Mouse (Mus musculus): ENCODE results near the gene Hspa8.

The Hspa8 gene

GRCm38 (mm10) chr9:40808907-40809280 is 8.1 kb downstream of the Hspa8 start:
- DNase-seq (ENCODE audit: low spot score) = no peak

GRCm38 (mm10) chr9:40811860-40812259 is 11.1 kb downstream of the Hspa8 start:
- DNase-seq (ENCODE audit: low spot score) = no peak

GRCm38 (mm10) chr9:40814060-40814459 is 13.3 kb downstream of the Hspa8 start:
- DNase-seq (ENCODE audit: low spot score) = no peak

GRCm38 (mm10) chr9:40817325-40818028 is 16.7 kb downstream of the Hspa8 start:
- DNase-seq (ENCODE audit: low spot score) = no peak

- DNase-seq (ENCODE audit: low spot score) = no peak
Measured at GRCm38 (mm10) chr9:40825601-40826000, 24.8 kb downstream of the Hspa8 start.

- no peak for DNase-seq (ENCODE audit: low spot score)
Measured at GRCm38 (mm10) chr9:40827366-40827765, 26.6 kb downstream of the Hspa8 start.

- peak; percentile 64 for DNase-seq (ENCODE audit: low spot score)
Measured at GRCm38 (mm10) chr9:40834569-40834968, 33.8 kb downstream of the Hspa8 start.

- DNase-seq (ENCODE audit: low spot score) = no peak
Measured at GRCm38 (mm10) chr9:40836681-40837080, 35.9 kb downstream of the Hspa8 start.

- DNase-seq (ENCODE audit: low spot score) = no peak
Measured at GRCm38 (mm10) chr9:40839662-40840061, 38.9 kb downstream of the Hspa8 start.

GRCm38 (mm10) chr9:40851515-40851914 is 50.7 kb downstream of the Hspa8 start:
- no peak for DNase-seq (ENCODE audit: low spot score)

GRCm38 (mm10) chr9:40858461-40859160 is 57.8 kb downstream of the Hspa8 start:
- DNase-seq (ENCODE audit: low spot score) = no peak

- DNase-seq (ENCODE audit: low spot score) = no peak
Measured at GRCm38 (mm10) chr9:40859196-40859595, 58.4 kb downstream of the Hspa8 start.
